Mouse (Mus musculus) neural tube, embryonic 10.5 days (tissue): ENCODE measurements at regions not wholly inside any gene's neighbourhood (a gene's known extent, or its start where the extent isn't known, plus 50 kb on each side); places are given as distances from the start of the nearest gene placed in this dataset.

ENCODE experiments used
- DNase-seq: peaks from one replicate; pipeline ENCODE4 v3.0.0-alpha.2; 2017; ENCODE audit warnings: low spot score; ENCODE audit errors: extremely low spot score

- no peak for DNase-seq
Measured at GRCm38 (mm10) chr11:113085556-113085955, 303.5 kb downstream of the Sox9 start.

- no peak for DNase-seq
Measured at GRCm38 (mm10) chr11:113087084-113087483, 305.1 kb downstream of the Sox9 start.

- no peak for DNase-seq
Measured at GRCm38 (mm10) chr11:113089637-113090351, 307.8 kb downstream of the Sox9 start.

GRCm38 (mm10) chr11:113091901-113092568 is 310.0 kb downstream of the Sox9 start:
- no peak for DNase-seq

- DNase-seq, result no peak
Measured at GRCm38 (mm10) chr11:113093895-113094445, 311.9 kb downstream of the Sox9 start.

GRCm38 (mm10) chr11:113095625-113096024 is 313.6 kb downstream of the Sox9 start:
- DNase-seq, result no peak

- no peak for DNase-seq
Measured at GRCm38 (mm10) chr11:113096209-113096608, 314.2 kb downstream of the Sox9 start.

- no peak for DNase-seq
Measured at GRCm38 (mm10) chr11:113098360-113098759, 316.3 kb downstream of the Sox9 start.

- DNase-seq, result no peak
Measured at GRCm38 (mm10) chr11:113100800-113101199, 318.8 kb downstream of the Sox9 start.

- DNase-seq, result no peak
Measured at GRCm38 (mm10) chr11:113101534-113101933, 319.5 kb downstream of the Sox9 start.

GRCm38 (mm10) chr11:113103161-113103845 is 321.3 kb downstream of the Sox9 start:
- no peak for DNase-seq

- DNase-seq, result no peak
Measured at GRCm38 (mm10) chr11:113105371-113105770, 323.3 kb downstream of the Sox9 start.

GRCm38 (mm10) chr11:113107205-113107844 is 325.3 kb downstream of the Sox9 start:
- DNase-seq, result no peak

- no peak for DNase-seq
Measured at GRCm38 (mm10) chr11:113107966-113108699, 326.1 kb downstream of the Sox9 start.

- DNase-seq, result no peak
Measured at GRCm38 (mm10) chr11:113109096-113109495, 327.1 kb downstream of the Sox9 start.

- DNase-seq, result no peak
Measured at GRCm38 (mm10) chr11:113113220-113113817, 331.3 kb downstream of the Sox9 start.

GRCm38 (mm10) chr11:113117179-113117898 is 335.3 kb downstream of the Sox9 start:
- no peak for DNase-seq

GRCm38 (mm10) chr11:113120570-113120969 is 338.5 kb downstream of the Sox9 start:
- no peak for DNase-seq

GRCm38 (mm10) chr11:113121307-113121706 is 339.3 kb downstream of the Sox9 start:
- DNase-seq, result no peak

- DNase-seq, result no peak
Measured at GRCm38 (mm10) chr11:113122137-113122536, 340.1 kb downstream of the Sox9 start.
